Mouse (Mus musculus) left cerebral cortex, adult 11 months (tissue): ENCODE measurements around the gene Tcf7l1.
A peak's percentile ranks its signal among the peaks of the same experiment; 100 is the strongest.

Experiments
- DNase-seq: peaks from one replicate; pipeline ENCODE4 v3.0.0; 2022; ENCODE audit warnings: low spot score

The Tcf7l1 gene

DNA sequence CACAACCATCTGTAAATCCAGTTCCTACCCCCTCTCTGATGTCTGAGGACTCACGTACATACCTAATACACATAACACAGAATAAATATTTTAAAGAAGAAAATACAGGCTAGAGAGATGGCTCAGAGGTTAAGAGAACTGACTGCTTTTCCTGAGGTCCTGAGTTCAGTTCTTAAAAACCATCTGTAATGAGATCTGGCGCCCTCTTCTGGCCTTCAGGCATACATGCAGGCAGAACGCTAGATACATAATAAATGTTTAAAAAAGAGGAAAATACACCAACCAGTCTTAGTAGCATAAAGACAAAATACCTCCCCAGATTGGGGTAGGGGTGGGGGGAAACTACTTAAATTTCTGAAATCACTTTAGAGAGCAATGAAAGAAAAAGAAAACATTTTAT is 131.0 kb downstream of the Tcf7l1 start:
- no peak for DNase-seq

DNA sequence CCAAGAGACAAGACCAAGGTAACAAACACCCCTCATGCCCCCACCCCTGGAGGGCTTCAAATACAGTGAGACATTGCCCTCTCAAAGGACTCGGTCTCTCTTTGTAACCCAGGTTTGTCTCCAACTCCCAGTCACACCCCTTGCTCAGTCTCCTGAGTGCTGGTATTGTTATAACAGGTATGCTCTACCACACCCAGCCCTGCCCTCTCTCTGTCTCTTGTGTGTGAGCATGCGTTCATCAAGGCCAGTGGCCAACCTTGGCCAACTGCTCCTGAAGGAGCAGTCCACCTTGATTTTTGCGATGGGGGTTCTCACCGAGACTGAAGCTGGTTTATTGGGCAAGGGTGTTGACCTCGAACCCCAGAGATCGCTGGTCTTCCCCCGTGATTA is 133.0 kb downstream of the Tcf7l1 start:
- no peak for DNase-seq

- DNase-seq, result no peak
Observed at GRCm38 (mm10) chr6:72655309-72656052, 133.6 kb downstream of the Tcf7l1 start.

GRCm38 (mm10) chr6:72654355-72654754 is 134.7 kb downstream of the Tcf7l1 start:
- DNase-seq, result no peak

- DNase-seq, result no peak
Observed at GRCm38 (mm10) chr6:72653419-72653818, 135.6 kb downstream of the Tcf7l1 start.

- peak; percentile 35 for DNase-seq
Observed at GRCm38 (mm10) chr6:72650338-72650851, 138.7 kb downstream of the Tcf7l1 start.

DNA sequence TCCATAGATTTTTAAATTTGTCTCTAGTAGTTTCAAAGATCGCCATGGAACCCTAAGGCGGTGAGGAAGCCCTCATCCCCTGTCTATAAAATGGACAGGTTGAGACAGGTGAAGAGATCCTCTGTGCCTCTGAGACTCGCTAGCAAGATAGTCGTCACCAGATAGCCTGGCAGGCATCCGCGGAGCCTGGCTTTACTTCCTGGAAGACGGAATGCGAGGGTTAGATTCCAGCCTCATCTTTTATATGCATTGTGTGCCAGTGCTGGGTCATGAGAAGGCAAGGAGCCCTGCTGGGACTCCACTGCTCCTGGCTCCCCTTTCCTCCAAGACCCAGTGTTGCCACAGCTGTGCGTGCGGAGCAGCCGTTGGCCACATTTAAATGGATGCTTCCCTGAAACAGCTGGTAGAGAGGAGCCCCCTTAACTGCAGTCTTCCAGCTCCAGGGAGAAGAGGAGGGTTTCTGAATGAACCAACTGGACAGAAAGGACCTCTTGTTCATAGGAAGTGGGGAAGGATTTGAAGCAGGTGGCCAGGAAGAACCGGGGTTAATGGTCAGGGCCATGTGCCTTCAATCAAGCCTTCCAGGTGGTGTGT is 141.0 kb downstream of the Tcf7l1 start:
- DNase-seq, result no peak

DNA sequence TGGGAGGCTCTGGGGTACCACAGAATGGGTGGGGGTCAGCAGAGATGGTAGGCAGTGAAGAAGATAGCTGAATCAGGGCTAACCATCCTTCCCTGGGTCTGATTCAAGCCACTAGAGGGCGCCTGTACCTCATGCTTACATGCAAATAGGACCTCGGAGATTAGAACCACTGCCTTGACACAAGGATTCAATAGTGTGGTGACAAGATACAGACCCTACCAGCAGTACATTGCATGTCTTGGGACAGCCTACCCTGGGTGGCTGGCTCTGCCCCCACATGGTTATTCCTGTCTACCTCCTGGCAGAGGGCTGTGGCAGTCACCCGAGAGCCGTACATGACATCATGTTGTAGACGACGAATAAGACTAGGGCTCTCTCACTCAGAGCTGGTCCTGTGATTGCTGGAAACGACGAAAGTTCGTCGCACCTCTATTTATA is 141.7 kb downstream of the Tcf7l1 start:
- peak; percentile 68 for DNase-seq

DNA sequence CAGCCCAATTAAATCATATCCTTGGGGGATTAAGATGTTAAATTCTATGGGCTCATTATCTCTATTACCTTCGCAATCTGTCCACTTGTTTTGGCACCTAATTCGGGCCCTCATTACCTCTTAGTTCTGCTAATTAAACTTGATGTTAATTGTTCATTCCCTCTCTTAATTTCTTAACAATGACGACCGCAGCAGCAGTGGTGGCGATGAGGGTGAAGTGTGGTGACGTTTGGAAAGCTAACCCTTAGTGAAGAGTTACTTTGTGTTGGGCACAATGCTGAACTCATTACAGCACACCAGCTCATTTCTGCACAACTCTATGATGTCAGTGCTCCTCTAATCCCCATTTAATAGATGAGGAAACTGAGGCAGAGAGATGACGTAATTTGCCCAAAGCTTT is 143.7 kb downstream of the Tcf7l1 start:
- DNase-seq, result no peak

DNA sequence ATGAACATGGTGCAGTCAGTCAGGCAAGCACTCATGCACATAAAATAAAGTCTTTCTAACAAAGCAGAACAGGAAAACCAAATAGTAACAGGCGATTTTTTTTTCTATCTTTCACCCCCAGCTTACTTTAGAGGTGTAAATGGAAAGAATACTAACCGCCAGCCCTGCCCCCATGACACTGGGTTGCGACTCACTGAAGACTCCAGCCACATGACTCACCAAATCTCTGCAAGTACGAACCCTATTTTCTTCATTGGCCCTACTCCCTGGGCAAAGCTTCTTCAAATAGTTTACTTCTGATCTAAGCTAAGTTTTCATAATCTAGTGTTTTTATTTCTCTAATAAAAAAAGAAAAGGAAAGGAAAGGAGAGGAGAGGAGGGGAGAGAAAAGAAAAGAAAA is 144.5 kb downstream of the Tcf7l1 start:
- DNase-seq, result no peak

DNA sequence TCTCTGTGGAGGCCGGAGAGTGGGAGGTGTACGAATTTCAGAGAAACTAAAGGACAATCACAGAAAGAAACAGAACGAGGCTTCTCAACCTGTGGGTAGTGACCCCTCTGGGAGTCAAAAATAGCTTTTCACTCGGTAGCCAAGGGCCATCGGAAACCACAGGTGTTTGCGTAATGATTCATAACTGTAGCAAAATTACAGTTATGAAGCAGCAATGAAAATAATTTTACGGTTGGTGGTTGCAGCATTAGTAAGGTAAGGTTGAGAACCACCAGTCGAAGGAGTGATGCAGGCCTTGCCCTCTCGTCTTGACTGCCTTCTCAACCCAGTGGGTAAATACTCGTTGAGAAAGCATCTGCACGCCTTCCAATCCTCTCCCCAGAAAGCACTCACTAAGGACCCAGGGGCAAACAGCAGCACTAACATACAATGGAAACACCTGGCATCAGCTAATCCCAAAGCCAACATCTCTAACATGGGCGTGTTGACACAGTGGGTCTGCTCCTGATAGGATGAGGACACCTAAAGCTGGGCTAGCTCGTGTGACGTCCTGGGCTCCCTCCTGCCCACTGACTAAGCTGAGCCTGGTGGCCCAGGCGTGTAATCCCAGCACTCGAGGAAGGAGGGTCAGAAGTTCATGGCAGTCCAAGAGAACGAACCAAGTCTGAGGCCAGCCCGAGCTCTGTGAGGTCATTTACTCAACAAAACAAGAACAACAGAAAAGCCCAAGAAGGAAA is 147.7 kb downstream of the Tcf7l1 start:
- no peak for DNase-seq

DNA sequence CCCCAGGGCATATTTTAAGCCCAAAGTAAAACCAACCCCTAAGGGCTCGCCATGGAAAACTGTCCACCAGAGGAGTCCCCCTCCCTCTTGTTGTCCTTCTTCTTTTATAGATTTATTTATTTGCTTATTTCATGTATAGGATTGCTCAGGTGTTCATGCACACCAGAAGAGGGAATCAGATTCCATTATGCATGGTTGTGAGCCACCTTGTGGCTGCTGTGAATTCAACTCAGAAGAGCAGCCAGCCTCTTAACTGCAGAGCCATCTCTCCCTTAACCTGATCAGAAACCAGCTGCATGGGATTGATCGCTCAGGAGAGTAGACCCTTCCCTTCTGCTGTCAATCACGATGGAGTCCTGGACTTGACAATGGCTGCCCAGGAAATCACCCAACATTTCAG is 152.1 kb downstream of the Tcf7l1 start:
- DNase-seq, result no peak

DNA sequence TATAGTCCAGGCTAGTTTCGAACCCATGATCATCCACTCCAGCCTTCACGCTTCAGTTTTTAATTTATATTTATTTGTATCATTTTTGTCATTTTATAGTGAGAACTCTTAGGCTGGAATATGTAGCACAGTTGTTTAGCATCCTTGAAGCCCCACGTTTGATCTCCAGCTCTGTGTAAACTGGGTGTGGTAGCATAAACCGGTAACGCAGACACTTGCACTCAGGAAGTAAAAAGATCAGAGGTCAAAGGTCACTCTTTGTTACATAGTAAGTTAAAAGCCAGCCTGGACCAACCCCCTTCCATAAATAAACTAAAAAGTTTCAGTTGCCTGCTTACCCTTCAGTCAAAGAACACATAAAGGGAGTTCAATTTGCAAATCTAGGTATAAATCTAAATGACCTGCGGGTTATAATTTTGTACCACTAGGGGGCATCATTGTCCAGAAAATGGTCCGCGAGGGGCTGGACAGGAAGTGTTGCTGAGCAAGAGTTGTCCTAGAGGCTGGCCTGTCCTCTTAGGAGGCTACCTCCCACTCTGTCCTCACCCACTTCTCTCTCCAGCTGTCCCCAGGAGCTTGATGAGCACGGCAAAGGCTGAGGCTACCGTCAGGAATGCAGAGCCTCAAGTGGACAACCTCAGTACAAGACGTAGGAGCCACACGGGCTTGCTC is 153.2 kb downstream of the Tcf7l1 start:
- DNase-seq, result no peak

GRCm38 (mm10) chr6:72634311-72634710 is 154.7 kb downstream of the Tcf7l1 start:
- no peak for DNase-seq

- no peak for DNase-seq
Observed at GRCm38 (mm10) chr6:72631700-72632099, 157.4 kb downstream of the Tcf7l1 start.

DNA sequence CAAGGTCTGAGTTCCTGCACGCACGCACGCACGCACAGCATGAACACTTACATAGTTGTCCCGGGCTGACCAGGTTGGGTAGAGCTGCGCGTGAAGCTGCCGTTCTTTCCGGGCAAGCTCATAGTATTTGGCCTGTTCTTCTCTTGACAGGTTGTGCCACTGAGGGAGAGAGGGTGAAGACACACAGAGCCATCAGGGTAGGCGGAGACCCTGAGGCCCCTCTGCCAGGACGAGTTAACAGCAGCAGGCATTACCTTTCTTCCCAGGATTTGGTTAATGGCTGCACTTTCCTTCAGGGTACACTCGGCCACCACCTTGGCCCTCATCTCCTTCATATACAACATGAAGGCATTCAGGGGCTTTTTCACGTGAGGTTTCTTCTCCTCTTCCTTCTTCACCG is 158.1 kb downstream of the Tcf7l1 start:
- DNase-seq, result no peak

DNA sequence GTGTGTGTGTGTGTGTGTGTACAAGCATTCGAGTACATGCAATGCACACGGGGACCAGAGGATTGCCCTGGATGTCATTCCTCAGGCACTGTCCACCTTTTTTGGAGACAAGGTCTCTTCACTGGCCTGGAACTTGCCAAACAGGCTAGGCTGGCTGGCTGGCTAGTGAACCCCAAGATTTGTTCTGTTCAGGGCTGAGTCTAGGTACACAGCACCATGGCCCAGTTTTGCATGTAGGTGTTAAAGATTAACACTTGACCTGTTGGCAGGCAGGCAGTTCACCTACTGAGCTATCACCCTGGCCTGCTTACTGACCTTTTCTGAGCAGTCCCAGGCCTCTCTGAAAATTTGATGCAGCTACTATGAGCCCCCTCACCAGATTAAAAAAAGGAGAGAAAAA is 158.7 kb downstream of the Tcf7l1 start:
- DNase-seq, result no peak

- no peak for DNase-seq
Observed at GRCm38 (mm10) chr6:72627276-72627675, 161.8 kb downstream of the Tcf7l1 start.

DNA sequence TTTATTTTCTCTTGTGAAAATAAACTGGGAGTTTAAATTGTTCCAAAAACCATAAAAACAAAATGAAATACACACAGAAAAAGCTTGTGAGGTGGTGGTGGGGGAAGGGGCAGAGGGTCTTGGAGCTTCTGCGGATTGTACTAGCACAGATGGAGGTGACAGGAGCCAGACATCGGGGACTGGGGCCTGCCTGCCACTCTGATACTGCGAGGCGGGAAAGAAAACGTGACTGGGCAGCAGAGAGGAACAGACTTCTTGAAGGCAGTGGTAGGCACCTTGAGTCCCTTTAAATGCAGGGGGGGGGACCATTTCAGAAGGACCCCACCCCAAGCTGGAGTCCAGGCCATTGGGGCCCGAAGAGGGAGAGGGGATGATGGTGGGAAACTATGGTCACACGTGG is 162.7 kb downstream of the Tcf7l1 start:
- no peak for DNase-seq

GRCm38 (mm10) chr6:72623661-72624402 is 165.2 kb downstream of the Tcf7l1 start:
- no peak for DNase-seq

- no peak for DNase-seq
Observed at GRCm38 (mm10) chr6:72622917-72623316, 166.1 kb downstream of the Tcf7l1 start.

DNA sequence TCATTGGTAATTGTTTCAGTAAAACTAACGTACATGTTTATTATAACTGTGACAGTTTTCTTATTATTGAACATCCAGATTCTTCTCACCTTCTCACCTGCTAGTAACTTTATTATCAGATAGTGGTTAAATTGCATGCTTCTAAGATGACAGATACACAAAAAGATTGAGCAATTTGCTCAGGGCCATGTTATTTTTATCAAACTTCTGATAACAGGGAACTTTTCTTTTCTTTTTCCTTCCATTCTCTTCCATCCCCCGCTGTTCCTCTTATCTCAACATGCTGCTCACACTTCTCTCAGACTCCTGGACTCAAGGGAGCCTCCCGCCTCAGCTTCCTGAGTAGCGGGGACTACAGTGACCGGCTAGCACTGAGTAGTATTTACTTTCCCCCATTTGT is 168.1 kb downstream of the Tcf7l1 start:
- DNase-seq, result no peak
